Mouse (Mus musculus): ENCODE data around the gene Map3k14. TPM values are rescaled to one million over a fixed set of nuclear protein-coding genes. Genes with fewer than 3 reads are reported as not detected.

Gene Map3k14
- total RNA-seq, 2 experiments from 2014 or later: 3.3 to 5.0 TPM

DNA sequence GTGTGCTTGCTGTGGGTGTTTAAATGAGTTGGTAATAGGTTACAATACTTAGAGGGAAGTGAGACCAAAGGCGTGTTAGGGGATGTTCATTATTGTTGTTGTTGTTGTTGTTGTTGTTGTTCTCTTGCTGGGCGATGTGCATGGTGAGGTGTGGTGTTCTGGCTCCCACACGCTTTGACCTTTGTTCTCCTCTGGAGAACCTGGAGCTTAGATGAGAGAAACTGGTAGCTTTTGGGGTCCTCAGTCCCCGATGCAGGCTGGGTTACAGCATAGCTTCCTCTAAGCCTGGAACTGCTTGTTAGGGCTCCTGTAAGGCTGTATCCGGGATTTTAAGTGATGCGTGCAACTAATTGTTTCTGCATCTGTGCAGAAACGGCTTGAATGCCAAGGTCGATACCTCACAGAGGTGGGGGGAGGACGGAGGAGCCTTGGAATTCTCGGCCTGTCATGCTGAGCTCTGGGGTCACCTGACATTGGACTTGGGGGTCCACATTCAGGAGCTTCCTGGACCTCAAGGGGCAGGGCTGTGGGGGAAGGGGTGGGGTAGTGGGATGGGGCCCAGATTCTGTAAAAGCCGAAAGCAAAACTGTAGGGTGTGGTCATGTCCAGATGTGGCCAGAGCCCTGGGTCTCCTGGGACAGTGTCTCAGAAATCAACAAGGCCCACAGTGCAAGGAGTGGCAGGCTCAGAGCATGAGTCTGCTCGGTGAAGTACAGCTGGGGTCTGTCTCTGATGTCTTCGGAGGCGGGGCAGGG is 91.4 kb downstream of the Map3k14 start:
- no peak for DNase-seq

DNA sequence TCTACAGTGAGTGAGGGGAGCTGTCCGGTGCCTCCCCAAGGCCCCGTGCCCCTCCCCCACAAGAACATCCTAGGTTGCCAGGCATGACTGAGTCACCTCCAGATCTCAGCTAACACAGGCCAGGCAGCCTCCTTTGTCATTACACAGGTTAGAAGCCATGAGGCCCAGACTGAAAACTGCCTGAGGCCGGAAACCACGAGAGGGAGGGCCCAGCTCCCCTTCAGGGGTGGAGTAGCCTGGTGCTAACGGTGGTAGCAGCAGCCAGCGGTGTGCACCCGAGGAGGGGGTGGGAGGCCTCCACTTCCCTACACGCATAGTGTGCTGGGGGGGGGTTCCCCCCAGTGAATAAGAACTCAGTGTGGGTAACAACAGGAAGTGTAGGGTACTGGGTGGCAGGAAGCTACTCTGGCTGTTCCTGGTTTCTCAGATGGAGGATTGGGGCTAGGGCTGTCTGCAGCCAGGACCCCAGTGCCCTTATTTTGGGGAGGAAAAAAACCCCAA is 92.3 kb downstream of the Map3k14 start:
- no peak for DNase-seq

DNA sequence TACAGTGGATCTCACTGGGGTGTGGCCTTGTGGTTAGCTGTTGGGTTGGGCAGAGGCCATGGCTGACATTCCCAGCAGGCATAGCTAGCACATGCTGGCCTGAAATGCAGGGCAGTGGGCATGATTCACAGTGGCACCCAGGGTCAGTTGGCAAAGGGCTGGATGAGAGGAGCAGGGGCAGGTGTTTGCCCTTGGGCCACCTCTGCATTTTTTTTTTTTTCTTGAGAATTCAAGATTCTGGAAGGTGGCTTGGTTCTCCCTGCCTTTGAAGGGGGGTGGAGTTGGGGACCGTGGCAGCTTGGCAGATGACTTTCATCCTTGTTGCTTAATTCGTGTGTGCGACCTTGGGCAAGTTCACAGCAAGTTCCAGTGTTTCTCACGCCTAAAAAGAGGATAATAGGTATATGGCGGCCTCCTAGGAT is 92.8 kb downstream of the Map3k14 start:
- no peak for DNase-seq

- DNase-seq: no peak
Observed at GRCm38 (mm10) chr11:103173771-103174344, 93.4 kb downstream of the Map3k14 start.

DNA sequence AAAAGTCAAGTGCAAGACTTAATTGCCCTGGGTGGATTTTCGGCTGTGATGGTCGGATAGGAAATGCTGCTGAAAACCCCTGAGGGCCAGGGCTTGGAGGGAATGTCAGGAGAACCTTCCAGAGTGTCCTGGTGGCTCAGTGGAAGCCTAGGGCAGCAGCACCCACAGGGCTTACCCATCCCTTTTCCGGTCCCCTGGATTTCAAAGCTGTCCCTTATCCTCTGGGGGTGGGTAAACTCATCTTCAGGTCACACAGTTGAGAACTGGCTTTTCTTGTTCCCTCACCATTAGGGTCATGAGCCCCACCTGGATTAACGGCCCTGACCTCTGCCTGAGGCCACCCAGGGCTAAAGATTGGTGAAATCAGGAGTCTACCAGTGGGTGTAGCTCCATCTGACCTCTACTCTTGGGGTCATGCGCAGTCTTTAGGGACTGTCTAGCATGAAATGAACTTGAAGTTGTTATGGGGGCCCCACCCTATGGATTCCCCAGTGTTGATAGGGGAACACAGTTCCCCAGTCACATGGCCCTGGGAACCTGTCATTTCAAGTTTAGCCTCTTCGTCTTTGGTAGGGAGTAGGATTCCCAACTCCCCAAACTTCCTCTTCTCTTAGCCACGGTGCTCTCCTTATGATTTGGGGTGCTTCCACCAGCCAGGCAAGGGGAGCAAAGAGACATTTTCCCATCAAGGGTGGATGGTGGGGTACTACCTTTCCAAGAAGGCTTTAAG is 94.1 kb downstream of the Map3k14 start:
- DNase-seq: no peak

- no peak for DNase-seq
Observed at GRCm38 (mm10) chr11:103172392-103173040, 94.8 kb downstream of the Map3k14 start.

DNA sequence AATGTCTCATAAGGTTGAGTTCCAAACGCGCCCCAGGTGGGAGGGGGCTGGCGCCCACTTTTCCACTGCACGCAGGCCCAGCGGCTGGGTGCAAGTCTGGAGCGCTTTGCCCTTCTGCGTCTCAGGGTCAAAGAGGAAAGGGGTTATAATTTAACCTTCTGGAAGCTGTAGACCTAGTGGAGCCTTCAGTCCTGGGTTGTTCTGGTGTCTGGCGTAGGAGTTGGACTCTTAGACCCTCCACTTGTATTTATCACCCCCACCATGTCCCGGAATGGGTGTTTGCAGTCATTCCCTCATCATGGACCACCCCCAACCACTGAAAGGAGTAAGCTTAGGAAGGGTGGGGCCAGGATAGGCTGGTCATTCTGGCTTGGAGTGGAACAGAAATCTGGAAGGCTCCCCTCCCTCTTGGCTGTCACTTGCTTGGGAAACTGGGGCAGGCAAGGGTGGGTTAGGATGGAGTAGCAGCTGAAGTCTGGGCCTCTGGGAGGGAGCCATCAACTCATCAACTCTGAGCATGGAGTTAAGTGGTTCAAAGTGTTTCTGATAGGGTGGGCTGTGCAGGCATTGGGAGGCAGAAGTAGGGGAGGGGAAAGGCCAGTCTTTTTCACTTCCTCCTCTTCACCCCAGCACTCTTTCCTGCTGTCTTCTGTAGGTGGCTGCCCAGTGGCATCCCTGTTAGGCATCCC is 95.4 kb downstream of the Map3k14 start:
- no peak for DNase-seq

DNA sequence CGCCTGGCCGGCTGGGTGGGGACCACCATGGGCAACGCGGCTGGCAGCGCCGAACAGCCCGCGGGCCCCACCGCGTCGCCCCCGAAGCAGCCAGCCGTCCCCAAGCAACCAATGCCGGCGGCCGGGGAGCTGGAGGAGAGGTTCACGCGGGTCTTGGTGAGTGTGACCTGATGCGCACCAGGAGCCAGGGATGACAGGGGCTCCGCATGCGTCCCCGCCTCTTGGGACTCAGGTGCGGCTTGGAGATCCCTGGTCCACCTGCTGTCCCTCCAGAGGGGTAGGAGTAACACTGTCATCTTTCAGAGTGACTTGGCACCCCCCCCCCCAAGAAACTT is 96.0 kb downstream of the Map3k14 start:
- DNase-seq: no peak

DNA sequence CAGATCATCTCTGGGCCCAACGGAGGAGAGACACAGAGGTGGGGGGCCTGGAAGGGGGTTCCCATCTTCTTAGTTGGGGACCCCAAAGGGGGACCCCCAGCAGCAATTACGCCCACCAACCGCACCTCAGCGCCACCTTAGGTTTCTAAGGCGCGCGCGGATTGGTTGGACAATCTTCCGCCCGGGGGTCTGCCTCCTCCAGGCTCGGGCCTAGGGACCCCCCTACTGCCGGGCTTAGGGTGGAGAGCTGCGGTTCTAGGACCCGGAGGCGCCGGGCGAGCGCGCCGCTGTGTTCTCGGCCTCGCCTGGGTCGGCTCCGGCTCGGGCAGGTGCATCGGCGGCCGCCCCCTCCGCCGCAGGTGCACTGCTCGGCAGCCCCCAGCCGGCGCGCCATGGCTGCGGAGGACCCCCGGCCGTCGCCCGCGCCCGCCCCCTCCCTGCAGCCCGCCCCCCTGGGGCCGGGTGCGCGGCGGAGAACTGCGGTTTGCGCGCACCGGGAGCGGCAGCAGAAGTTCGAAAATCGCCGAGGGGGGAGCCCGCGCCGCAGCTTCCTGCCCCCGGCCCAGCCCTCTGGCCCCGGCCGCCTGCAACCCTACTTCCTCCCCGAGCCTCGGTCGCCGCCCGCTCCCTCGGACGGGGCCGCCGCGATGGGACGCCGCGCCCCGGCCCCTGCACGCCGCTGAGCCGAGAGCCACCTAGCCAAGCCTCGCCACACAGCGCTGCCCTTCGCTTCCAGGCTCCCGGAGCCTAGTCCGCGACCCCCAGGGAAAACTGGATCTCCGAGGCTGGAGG is 96.6 kb downstream of the Map3k14 start, which contains the start of gene Fmnl1:
Gene Fmnl1, plus strand, starts transcription at position 614 of the 792 bp plus-strand sequence.
- peak; percentile 57 for DNase-seq

- no peak for DNase-seq
Observed at GRCm38 (mm10) chr11:103170111-103170493, 97.2 kb downstream of the Map3k14 start.

Other genes starting within 250 kb of the Map3k14 start
- 10 to 100 TPM; 41.5 to 49.7 TPM for gene Nmt1, start 239.3 kb downstream of the Map3k14 start, total RNA-seq (2021)
- 10 to 100 TPM; 34.9 to 45.5 TPM for gene Dcakd, start 239.1 kb downstream of the Map3k14 start, total RNA-seq (2021)
- gene Plcd3, start 165.8 kb downstream of the Map3k14 start, total RNA-seq (2021): 1 to 10 TPM; 5.8 to 8.6 TPM
- 10 to 100 TPM; 34.9 to 50.5 TPM for gene Acbd4, start 165.8 kb downstream of the Map3k14 start, total RNA-seq (2021)
- gene Hexim1, start 151.2 kb downstream of the Map3k14 start, total RNA-seq (2021): 10 to 100 TPM; 24.0 to 26.7 TPM
- gene Hexim2, start 135.0 kb downstream of the Map3k14 start, total RNA-seq (2021): 1 to 10 TPM; 5.8 to 6.7 TPM
- gene Fmnl1, start 96.4 kb downstream of the Map3k14 start, total RNA-seq (2021): 1 to 10 TPM; 6.3 to 8.9 TPM
- gene 1700023F06Rik, start 58.9 kb downstream of the Map3k14 start, total RNA-seq (2021): not detected
- gene Spata32, start 49.0 kb downstream of the Map3k14 start, total RNA-seq (2021): not detected
- 10 to 100 TPM in 1 of 2 experiments, 1 to 10 TPM in 1; 9.7 to 12.6 TPM for gene Arhgap27, start 96.2 kb upstream of the Map3k14 start, total RNA-seq (2021)
- gene Plekhm1, start 145.2 kb upstream of the Map3k14 start, total RNA-seq (2021): 10 to 100 TPM in 1 of 2 experiments, 1 to 10 TPM in 1; 8.2 to 10.3 TPM
- not detected for gene Lrrc37a, start 237.1 kb upstream of the Map3k14 start, total RNA-seq (2021)